Mouse (Mus musculus): ENCODE measurements around the gene Ogn.
A peak's percentile ranks its signal among the peaks of the same experiment; 100 is the strongest.
"Not testable (repeated sequence)": the region's sequence is repeated elsewhere in the genome, so short reads cannot be mapped to it uniquely, and the experiment has no call there.

Ogn gene

GRCm38 (mm10) chr13:49607714-49608113 lies at the start of gene Ogn:
Ogn (plus strand) TSS chr13:49608046.
- ATAC-seq (ENCODE audit: low TSS enrichment), result no peak

GRCm38 (mm10) chr13:49559185-49559584 lies 48.7 kb upstream of the Ogn start:
- ATAC-seq (ENCODE audit: low TSS enrichment), result no peak

GRCm38 (mm10) chr13:49560886-49561285 lies 47.0 kb upstream of the Ogn start:
- no peak for ATAC-seq (ENCODE audit: low TSS enrichment)

GRCm38 (mm10) chr13:49564347-49564746 lies 43.5 kb upstream of the Ogn start:
- no peak for ATAC-seq (ENCODE audit: low TSS enrichment)

DNA sequence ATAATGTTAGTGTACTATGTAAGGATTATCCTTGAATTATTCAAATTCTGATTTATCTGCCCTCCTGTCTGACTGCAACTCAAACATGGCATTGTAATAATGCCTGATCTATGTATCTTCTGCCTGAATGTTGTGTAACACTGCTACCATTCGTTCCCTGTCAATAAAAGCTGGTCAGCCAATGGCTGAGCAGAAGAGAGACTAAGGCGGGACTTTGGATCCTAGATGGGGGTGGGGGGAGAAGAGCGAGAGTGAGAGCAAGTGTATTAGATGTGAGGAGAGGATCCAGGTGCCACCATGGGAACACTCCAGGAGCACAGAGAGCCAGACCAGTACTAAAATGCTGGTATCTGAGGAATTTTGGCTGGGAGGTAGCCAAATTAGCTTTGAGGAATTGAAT lies 37.5 kb upstream of the Ogn start:
- no peak for ATAC-seq (ENCODE audit: low TSS enrichment)

DNA sequence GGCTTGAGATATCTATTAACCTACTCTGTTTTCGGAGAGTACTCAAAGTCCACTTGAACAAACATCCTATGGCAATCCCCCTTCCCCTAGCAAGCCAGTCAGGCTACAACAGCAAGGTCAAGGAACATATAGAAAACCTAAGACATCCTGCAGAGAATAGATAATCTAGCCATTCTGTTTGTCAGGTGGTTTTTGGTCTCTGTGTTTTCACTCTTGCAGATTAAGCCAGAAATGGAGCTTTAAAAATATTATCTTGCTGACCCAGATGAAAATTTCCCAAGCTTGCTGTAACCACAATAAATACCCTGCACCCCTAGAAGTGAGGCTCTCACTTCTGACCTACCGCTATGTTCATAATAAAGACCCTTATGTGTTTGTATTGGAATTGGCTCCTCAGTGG lies 36.4 kb upstream of the Ogn start:
- no peak for ATAC-seq (ENCODE audit: low TSS enrichment)

GRCm38 (mm10) chr13:49581541-49582530 lies 26.0 kb upstream of the Ogn start, which contains the start of gene Omd:
Omd (plus strand) TSS chr13:49582462.
- ATAC-seq (ENCODE audit: low TSS enrichment), result no peak

DNA sequence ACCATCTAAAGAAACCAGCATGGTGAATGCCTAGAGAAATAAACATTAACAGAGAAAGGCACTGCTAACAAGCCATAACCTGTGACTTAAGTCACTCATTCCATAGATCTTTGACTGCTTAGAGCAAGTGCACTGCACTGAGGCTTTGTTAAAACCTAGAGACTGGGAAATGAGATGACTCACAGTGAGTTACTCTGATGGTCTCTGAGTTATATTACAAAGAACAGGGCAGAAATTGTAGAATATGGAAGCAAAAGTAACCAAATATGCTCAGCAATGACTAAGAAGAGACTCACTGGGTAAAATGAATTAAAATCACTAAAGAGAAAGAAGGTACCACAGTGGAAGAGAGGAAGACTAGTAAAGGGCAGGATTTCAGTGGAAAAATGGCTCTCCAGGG lies 24.0 kb upstream of the Ogn start:
- no peak for ATAC-seq (ENCODE audit: low TSS enrichment)

- ATAC-seq (ENCODE audit: low TSS enrichment), result no peak
These were observed 23.4 kb upstream of the Ogn start for GRCm38 (mm10) chr13:49584307-49585005.

DNA sequence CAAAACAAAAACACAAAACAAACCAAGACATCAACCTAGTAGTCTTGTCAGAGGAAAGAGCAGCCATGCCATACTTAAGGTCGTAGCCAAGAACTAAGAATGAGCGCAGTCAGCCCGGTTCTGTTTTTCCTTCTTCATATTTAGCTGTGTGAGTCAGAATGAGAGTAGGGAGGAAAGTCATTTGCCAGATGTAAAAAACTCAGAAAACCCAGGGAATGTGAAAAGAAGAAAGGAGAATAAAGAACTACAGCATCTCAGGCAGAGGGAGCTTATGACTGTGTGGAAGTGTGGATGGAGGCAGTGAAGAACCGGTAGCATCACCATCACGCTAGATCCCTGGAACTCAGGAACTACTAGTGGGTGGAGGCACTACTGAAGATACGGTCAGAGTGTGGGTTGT lies 21.8 kb upstream of the Ogn start:
- ATAC-seq (ENCODE audit: low TSS enrichment), result peak; percentile 64; the same call in 1 of the 2 replicates

GRCm38 (mm10) chr13:49602541-49602940 lies 5.3 kb upstream of the Ogn start:
- not testable (repeated sequence) for ATAC-seq (ENCODE audit: low TSS enrichment)

- ATAC-seq (ENCODE audit: low TSS enrichment), result no peak
These were observed 4.2 kb upstream of the Ogn start for GRCm38 (mm10) chr13:49603603-49604002.

DNA sequence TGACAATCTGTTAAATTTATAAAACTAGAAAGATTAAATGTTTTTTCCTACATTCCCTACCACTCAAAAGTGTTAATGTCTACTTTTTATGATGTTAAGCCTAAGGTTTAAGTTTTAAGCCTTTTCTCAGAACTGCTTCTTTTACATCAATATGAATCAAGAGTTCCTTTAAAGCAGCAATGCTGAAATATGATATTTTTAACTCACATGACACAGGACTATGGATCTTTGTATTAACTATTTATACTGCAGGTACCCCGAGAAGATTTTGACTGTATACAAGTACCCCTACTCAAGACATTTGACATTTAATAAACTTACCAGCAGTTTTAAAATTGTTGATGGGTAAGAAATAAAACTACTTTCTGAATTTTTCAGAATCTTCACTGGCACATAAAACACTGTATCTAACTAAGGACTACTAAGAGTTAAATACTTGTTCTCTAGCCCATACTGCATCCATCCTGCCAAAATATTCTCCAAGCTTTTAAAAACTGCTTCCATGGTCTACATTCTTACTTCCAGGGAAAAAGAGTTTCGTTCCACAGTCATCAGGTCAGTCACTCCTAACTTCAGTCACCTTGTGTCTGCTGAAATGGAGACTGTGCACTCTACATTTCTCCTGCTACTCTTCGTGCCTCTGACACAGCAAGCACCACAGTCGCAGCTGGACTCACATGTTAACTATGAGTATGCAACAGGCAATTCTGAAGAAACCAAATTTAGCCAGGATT lies 910 bp downstream of the Ogn start:
- ATAC-seq (ENCODE audit: low TSS enrichment), result no peak

GRCm38 (mm10) chr13:49617021-49617420 lies 9.2 kb downstream of the Ogn start:
- ATAC-seq (ENCODE audit: low TSS enrichment), result no peak

DNA sequence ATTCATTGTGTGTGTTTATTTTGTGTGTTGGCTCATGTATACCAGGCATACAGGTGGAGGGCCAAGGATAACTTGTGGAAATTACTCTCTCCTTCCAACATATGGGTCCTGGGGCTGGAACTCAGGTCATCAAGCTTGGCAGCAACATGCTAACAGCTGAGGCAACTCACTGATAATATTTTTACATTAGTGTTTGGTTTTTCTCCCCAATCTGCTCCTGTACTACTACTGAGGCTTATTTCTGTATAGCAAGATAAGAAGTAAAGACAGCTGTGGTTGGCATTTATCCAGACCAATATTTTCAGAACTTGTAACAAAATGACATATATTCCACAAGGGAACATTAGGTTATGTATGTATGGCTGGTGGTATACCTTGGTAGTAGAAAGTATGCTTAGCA lies 10.5 kb downstream of the Ogn start:
- no peak for ATAC-seq (ENCODE audit: low TSS enrichment)

- no peak for ATAC-seq (ENCODE audit: low TSS enrichment)
These were observed 15.4 kb downstream of the Ogn start for GRCm38 (mm10) chr13:49623216-49623615.

GRCm38 (mm10) chr13:49628167-49628566 lies 20.3 kb downstream of the Ogn start:
- no peak for ATAC-seq (ENCODE audit: low TSS enrichment)

- ATAC-seq (ENCODE audit: low TSS enrichment), result no peak
These were observed 21.2 kb downstream of the Ogn start for GRCm38 (mm10) chr13:49629076-49629475.

DNA sequence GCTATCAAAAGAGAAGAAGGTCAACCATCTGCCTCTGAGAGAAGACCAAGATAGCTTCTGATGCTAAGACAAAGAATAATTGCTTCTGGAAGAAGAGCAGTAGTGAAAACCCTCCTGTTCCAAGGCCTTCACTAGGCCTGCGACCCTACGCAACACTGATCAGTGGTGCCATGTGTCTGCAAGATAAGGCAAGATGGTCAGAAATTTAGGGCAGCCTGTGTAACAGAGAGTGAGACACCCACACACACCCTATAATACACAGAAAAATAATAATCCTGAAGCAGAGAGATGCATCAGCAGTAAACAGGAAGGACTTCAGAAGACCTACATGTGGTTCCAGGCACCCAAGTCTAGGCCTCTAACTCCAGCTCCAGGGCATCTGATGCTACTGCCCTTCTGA lies 32.1 kb downstream of the Ogn start:
- ATAC-seq (ENCODE audit: low TSS enrichment), result no peak

DNA sequence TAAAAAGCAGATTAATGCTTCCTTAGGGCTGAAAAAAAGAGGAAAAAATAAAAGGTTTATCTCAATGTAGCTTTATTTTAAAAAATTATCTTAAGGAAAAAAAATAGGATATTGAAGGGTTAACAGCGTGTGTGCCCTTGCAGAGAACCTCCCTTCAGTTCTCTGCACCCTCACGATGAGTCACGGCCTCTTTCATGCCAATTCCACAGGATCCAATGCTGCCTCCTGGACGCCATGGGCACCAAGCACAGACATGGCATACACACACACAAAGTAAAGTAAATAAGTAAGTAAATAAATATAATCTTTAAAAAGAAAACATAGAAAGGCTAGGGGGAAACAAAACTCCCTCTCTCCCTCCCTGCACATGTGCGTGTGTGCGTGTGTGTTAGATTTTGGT lies 34.8 kb downstream of the Ogn start:
- ATAC-seq (ENCODE audit: low TSS enrichment), result no peak

DNA sequence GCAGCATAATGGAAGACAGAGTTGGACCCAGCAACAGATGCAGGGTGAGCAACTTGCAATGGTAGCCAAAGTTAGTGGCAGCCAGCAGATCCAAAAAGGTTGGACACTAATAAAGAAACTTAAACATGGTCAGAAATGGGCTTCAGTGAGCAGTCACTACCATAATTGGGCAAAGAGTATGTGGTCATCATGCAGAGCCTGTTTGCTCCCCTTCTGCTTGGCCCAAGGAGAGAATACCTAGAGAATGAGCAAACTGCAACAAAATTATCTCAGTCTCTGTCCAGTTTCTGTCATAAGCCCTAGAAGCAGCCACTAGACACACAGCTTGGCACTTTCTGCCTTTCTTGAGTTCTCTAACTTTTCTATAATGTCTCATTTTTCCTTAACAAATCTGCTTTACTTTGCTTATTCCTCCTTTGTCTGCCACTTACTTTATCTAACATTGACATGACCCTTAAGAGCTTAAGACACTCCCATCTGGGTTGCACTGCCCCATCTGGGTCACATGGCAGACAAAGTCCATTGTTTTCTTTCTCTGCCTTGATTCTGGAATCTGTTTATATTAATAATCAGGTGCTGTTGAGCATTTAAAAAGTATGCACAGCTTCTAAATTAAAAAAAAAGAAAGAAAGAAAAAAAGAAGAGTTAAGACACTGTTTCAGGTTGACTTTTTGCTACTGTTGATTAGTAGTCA lies 36.0 kb downstream of the Ogn start:
- no peak for ATAC-seq (ENCODE audit: low TSS enrichment)
